Mouse (Mus musculus): ENCODE data around the gene Atg13.
A peak's percentile ranks its signal among the peaks of the same experiment; 100 is the strongest.

Gene Atg13

DNA sequence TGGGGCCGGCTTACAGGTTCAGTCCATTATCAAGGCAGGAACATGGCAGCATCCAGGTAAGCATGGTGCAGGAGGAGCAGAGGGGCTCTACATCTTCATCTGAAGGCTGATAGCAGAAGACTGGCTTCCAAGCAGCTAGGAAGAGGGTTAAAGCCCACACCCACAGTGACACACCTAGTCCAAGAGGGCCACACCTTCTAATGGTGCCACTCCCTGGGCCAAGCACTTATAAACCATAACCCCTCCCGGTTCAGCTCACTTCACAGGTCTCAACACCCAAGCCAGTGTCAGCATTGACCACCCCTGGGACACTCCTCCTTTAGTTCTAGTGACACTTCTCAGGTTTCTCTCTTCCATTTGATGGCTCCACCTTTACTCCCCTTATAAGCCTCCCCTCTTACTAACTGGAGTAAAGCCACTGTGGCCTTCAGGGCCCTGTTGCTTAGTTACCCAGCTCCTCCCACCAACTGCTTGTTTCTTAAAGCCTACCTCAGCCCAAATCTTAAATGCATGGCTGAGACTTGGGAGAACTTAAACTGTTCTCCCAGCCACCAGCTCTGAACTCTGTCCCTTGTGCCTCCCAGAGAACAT lies 67.5 kb downstream of the Atg13 start:
- TF ChIP-seq GATA4 (IDR thresholded peaks at IDR 0.05; ENCODE audit: insufficient replicate concordance, low read length), result no peak

DNA sequence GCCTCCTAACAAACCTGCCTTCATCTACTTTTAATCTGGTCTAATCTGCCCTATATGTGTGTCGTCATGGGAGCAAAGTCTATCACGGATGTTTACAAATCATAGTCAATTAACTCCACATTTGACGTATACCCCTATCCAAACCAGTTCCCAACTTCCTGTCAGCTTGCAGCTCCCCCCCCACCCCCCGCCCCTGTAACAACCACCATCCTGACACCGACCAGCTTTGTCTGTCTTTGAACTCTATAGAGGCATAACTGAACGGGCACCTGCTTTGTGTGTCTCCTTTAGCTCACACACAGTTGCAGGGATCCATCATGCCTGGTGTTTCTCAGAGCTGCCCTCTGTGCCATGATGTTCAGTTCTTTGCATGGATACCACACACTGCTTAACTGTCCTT lies 71.4 kb downstream of the Atg13 start:
- no peak for TF ChIP-seq GATA4 (IDR thresholded peaks at IDR 0.05; ENCODE audit: insufficient replicate concordance, low read length)

- TF ChIP-seq GATA4 (IDR thresholded peaks at IDR 0.05; ENCODE audit: insufficient replicate concordance, low read length), result no peak
Observed at GRCm38 (mm10) chr2:91636727-91637338, 73.5 kb downstream of the Atg13 start.

DNA sequence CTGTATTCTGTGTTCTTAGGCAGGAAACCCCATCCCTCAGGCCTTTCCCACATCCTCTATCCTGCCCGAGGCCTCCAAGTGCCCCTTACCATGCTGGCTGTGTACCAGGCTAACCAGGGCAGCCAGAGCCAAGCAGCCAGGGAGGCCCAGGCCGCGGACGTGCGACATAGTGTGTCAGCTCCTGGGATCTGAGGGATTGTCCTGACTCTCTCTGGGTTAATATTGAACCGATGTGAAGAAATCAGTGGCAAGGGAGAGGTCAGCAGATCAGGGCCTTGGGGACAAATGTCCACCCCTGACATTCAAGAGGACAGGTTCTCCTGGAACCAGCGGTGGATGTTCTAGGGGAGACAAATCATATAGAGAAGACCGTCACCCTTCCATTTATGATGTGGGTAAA lies 74.1 kb downstream of the Atg13 start, which contains the start of gene F2:
Gene F2 (minus strand): TSS at position 186 of the 400 bp plus-strand sequence.
- no peak for TF ChIP-seq GATA4 (IDR thresholded peaks at IDR 0.05; ENCODE audit: insufficient replicate concordance, low read length)

GRCm38 (mm10) chr2:91635486-91635885 lies 74.9 kb downstream of the Atg13 start:
- no peak; the same call in 1 of the 2 replicates for TF ChIP-seq GATA4 (IDR thresholded peaks at IDR 0.05; ENCODE audit: insufficient replicate concordance, low read length)

DNA sequence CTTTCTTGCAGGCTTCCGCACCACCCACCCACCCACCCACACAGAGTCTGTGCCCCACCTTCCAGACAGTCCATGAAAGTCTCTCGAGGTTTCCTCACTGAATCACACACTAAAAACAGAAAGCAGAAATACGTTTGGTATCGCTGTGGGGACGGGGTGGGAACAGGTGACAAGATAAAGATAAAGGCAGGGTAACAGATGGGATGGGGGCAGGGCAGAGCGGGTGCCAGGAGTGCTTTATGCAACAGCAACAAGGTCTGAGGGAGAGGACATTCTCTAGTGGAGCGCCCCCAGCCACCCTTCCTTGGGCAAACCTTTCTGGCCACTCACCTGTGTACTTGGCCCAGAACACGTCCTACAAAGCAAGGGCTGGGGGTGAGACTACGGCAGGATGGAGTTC lies 75.5 kb downstream of the Atg13 start:
- no peak for TF ChIP-seq GATA4 (IDR thresholded peaks at IDR 0.05; ENCODE audit: insufficient replicate concordance, low read length)

- peak; percentile 74; the same call in 1 of the 2 replicates for TF ChIP-seq GATA4 (IDR thresholded peaks at IDR 0.05; ENCODE audit: insufficient replicate concordance, low read length)
Observed at GRCm38 (mm10) chr2:91633334-91633977, 76.9 kb downstream of the Atg13 start.

DNA sequence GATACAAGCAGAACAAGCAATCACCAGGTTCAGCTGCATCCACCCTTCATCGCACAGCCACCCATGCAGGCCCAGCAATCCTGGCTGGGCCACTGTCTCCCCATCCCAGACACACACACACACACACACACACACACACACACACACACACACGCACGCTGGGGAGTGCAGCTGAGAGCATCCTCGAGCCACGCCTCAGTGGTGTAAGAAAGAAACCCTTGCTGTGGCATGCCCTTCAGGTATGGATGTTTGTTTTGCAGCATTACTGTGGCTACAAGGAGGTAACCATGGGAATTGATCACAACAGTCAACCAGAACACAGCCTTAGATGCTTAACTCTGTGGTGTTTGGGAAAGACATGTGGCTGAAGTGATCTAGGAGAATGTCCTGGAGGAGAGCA lies 78.1 kb downstream of the Atg13 start:
- no peak for TF ChIP-seq GATA4 (IDR thresholded peaks at IDR 0.05; ENCODE audit: insufficient replicate concordance, low read length)

GRCm38 (mm10) chr2:91631826-91632225 lies 78.5 kb downstream of the Atg13 start:
- TF ChIP-seq GATA4 (IDR thresholded peaks at IDR 0.05; ENCODE audit: insufficient replicate concordance, low read length), result no peak

GRCm38 (mm10) chr2:91630384-91630783 lies 80.0 kb downstream of the Atg13 start:
- TF ChIP-seq GATA4 (IDR thresholded peaks at IDR 0.05; ENCODE audit: insufficient replicate concordance, low read length), result no peak

DNA sequence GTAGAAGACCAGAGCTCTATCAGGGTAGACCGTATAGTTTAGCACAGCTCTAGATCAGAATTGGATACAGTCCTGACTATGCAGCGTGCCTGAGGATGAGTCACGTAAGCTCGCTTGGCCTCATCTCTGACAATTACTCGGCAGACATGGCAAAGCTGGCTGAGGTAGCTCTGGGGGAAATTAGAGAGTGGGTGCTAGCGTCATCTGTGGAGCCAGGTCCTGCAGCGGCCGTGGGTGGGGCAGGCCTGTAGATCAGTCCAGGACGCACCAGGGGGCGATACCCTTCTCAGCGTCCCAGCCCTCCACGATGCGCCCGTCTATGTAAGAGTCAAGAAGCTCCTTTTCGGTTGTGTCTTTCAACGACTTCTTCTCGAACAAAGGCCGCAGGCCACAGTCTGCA lies 80.7 kb downstream of the Atg13 start:
- no peak for TF ChIP-seq GATA4 (IDR thresholded peaks at IDR 0.05; ENCODE audit: insufficient replicate concordance, low read length)

DNA sequence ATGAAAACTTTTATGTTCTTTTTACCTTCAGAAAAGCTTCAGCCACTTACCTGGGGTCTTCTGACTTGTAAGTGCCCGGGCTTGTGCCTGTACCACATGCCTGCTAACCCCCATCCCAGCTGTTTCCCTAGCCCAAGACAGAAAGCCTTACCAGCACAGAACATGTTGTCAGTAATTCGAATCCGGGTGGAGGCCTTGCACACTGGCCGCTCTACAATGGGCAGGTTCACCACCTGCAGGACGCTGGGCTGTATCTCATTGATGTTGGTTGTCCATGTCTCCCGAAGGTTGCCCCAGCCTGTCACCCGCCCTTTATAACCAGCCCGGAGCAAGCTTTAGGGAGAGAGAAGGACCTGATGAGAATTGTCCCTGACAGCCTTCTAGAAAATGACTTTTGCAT lies 82.2 kb downstream of the Atg13 start:
- TF ChIP-seq GATA4 (IDR thresholded peaks at IDR 0.05; ENCODE audit: insufficient replicate concordance, low read length), result no peak

DNA sequence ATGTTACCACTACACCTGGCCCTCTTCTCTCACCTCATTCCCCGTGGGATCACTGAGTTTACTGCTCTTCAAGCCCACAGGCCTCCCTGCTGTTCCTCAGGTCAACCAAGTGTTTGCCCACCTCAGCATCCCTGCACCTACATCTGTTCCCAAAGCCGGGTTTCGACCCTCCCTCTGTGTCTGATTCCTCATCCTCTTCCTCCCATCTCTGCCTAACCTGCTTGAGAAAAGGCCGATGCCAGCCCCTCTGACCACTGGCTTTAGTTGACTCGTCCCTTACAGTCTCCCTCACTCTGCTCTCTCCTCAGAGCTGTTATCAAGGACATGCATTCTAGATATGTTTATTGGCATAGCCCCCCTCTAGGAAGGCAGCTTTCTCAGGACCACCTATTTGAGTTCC lies 82.9 kb downstream of the Atg13 start:
- TF ChIP-seq GATA4 (IDR thresholded peaks at IDR 0.05; ENCODE audit: insufficient replicate concordance, low read length), result no peak

Measured in liver, adult (tissue).